Mouse (Mus musculus) left cerebral cortex, postnatal 36 days (tissue): ENCODE data around the gene Sipa1. TPM values are rescaled to one million over a fixed set of nuclear protein-coding genes. Genes with fewer than 3 reads are reported as not detected.
A peak's percentile ranks its signal among the peaks of the same experiment; 100 is the strongest.
"Not testable (repeated sequence)": the region's sequence is repeated elsewhere in the genome, so short reads cannot be mapped to it uniquely, and the experiment has no call there.

Experiments used
- DNase-seq, 2 experiments: peaks; one replicate each; pipeline ENCODE4 v3.0.0; 2021 to 2022; ENCODE audit warnings: low spot score in 2 of 2, mixed read lengths in 1 of 2
- intact Hi-C: fragments of 180-260 bp; cut with DNase I; formaldehyde crosslinking; loops from one replicate; pipeline ENCODE4 v1.15.1; 2025
- total RNA-seq, 2 experiments: library from RNA; stranded (reverse); gene quantifications; 2 replicates each; pipeline ENCODE4 v1.2.3; 2021

Sipa1 gene
- total RNA-seq, 2 experiments from 2014 or later = 14.0 to 22.8 TPM

GRCm38 (mm10) chr19:5688200-5689087, 24.9 kb upstream of the Sipa1 start, which contains the start of the genes Map3k11 and Pcnx3:
Map3k11 (plus strand) TSS chr19:5688742.
Pcnx3 (minus strand) TSS chr19:5688908.
- DNase-seq = peak; percentile 99
- intact Hi-C loops = loop anchor here (2.0 kb wide), 2 partner anchors 40 to 78 kb away; partner anchors contain the start of genes Fam89b and Kat5

GRCm38 (mm10) chr19:5687738-5688137, 24.2 kb upstream of the Sipa1 start:
- intact Hi-C loops = loop anchor here (2.0 kb wide), 2 partner anchors 41 to 77 kb away; partner anchors contain the start of genes Fam89b and Kat5
- no peak for DNase-seq

GRCm38 (mm10) chr19:5686954-5687353, 23.4 kb upstream of the Sipa1 start:
- intact Hi-C loops, DNase-seq: not testable (repeated sequence)

GRCm38 (mm10) chr19:5686437-5686836, 22.9 kb upstream of the Sipa1 start:
- no peak for DNase-seq
- intact Hi-C loops = no loop called here

- intact Hi-C loops = no loop called here
Measured at GRCm38 (mm10) chr19:5685861-5686260, 22.4 kb upstream of the Sipa1 start.

GRCm38 (mm10) chr19:5685431-5685830, 21.9 kb upstream of the Sipa1 start:
- no peak for DNase-seq
- intact Hi-C loops = no loop called here

More at GRCm38 (mm10) chr19:5685861-5686260, 22.4 kb upstream of the Sipa1 start:
- no peak for DNase-seq

GRCm38 (mm10) chr19:5684985-5685384, 21.5 kb upstream of the Sipa1 start:
- intact Hi-C loops = no loop called here
- DNase-seq = no peak

- no peak for DNase-seq
- intact Hi-C loops = no loop called here
Measured at GRCm38 (mm10) chr19:5684236-5684635, 20.7 kb upstream of the Sipa1 start.

GRCm38 (mm10) chr19:5680432-5680831, 16.9 kb upstream of the Sipa1 start:
- intact Hi-C loops = no loop called here
- DNase-seq = no peak

- intact Hi-C loops = no loop called here
Measured at GRCm38 (mm10) chr19:5668372-5668771, 4.9 kb upstream of the Sipa1 start.

GRCm38 (mm10) chr19:5666386-5666785, 2.9 kb upstream of the Sipa1 start:
- DNase-seq = no peak
- intact Hi-C loops = no loop called here

More at GRCm38 (mm10) chr19:5668372-5668771, 4.9 kb upstream of the Sipa1 start:
- DNase-seq = no peak

- no peak for DNase-seq
- intact Hi-C loops = no loop called here
Measured at GRCm38 (mm10) chr19:5665465-5665864, 2.0 kb upstream of the Sipa1 start.

- intact Hi-C loops = no loop called here
- DNase-seq = no peak
Measured at GRCm38 (mm10) chr19:5664669-5665257, 1.3 kb upstream of the Sipa1 start.

- intact Hi-C loops = no loop called here
- no peak for DNase-seq
Measured at GRCm38 (mm10) chr19:5662310-5662709, 1.2 kb downstream of the Sipa1 start.

- intact Hi-C loops = no loop called here
Measured at GRCm38 (mm10) chr19:5660942-5661751, 2.4 kb downstream of the Sipa1 start.

GRCm38 (mm10) chr19:5654720-5655298, 8.7 kb downstream of the Sipa1 start:
- no peak for DNase-seq
- intact Hi-C loops = no loop called here

More at GRCm38 (mm10) chr19:5660942-5661751, 2.4 kb downstream of the Sipa1 start:
- no peak for DNase-seq

GRCm38 (mm10) chr19:5653969-5654719, 9.4 kb downstream of the Sipa1 start:
- intact Hi-C loops = no loop called here
- DNase-seq = no peak

- intact Hi-C loops = no loop called here
- DNase-seq = peak in 1 of 2 experiments; percentile 50
Measured at GRCm38 (mm10) chr19:5652570-5652969, 10.9 kb downstream of the Sipa1 start.
